Mouse (Mus musculus) neural tube, embryonic 12.5 days (tissue): ENCODE measurements around the gene Arpc1b. TPM values are rescaled to one million over a fixed set of nuclear protein-coding genes. Genes with fewer than 3 reads are reported as not detected.
"Not testable (repeated sequence)": the region's sequence is repeated elsewhere in the genome, so short reads cannot be mapped to it uniquely, and the experiment has no call there.

Experiments
- ATAC-seq: fragments of 200-750 bp; cut with Nextera tagmentation; 2 replicates; pipeline ENCODE4 v1.8.0; 2017; ENCODE audit warnings: low read depth, mild to moderate bottlenecking, moderate TSS enrichment, moderate library complexity; ENCODE audit not compliant: low FRiP score
- H3K27ac ChIP-seq: fragments of 300-500 bp; sonication (generic); 2 replicates; pipeline ENCODE4 v1.5.1; 2016
- H3K27me3 ChIP-seq: fragments of 300-500 bp; sonication (generic); replicated peaks from 2 replicates; pipeline ENCODE4 v1.6.1; 2016; ENCODE audit warnings: mild to moderate bottlenecking
- H3K36me3 ChIP-seq: fragments of 300-500 bp; sonication (generic); 2 replicates; pipeline ENCODE4 v1.6.1; 2016; ENCODE audit warnings: mild to moderate bottlenecking
- H3K4me1 ChIP-seq: fragments of 300-500 bp; sonication (generic); 2 replicates; pipeline ENCODE4 v1.6.1; 2016
- H3K4me2 ChIP-seq: fragments of 300-500 bp; sonication (generic); replicated peaks from 2 replicates; pipeline ENCODE4 v1.6.1; 2016; ENCODE audit warnings: mild to moderate bottlenecking
- H3K4me3 ChIP-seq: fragments of 300-500 bp; sonication (generic); 2 replicates; pipeline ENCODE4 v1.5.1; 2016
- H3K9ac ChIP-seq: fragments of 300-500 bp; sonication (generic); 2 replicates; pipeline ENCODE4 v1.6.1; 2016; ENCODE audit warnings: mild to moderate bottlenecking
- H3K9me3 ChIP-seq: fragments of 300-500 bp; sonication (generic); 2 replicates; pipeline ENCODE4 v1.6.1; 2016; ENCODE audit warnings: mild to moderate bottlenecking
- WGBS: fragments of 180-500 bp; shearing (Covaris S2); methylation state at CpG from one replicate; pipeline ENCODE4 v1.1.7; 2016; 5-methylcytosine and 5-hydroxymethylcytosine counted together
- polyA plus RNA-seq: library from polyadenylated mRNA; unstranded; fragments of >200 nt; fragmentation: Nextera tagmentation; extraction: Ambion mirVana; gene quantifications from 2 replicates; pipeline ENCODE4 v1.2.1, GENCODE M21; 2016

Gene Arpc1b
- polyA plus RNA-seq, 1 experiment from 2014 or later, result 101 TPM

GRCm38 (mm10) chr5:145096195-145096594, 17.8 kb upstream of the Arpc1b start:
- Histone ChIP-seq H3K4me2 (no peak overlapping the region), H3K9me3 (no peaks in the 10 kb centered on the region), H3K9ac (no peak overlapping the region), H3K36me3 (peaks cover 89% of the 10 kb centered on the region), H3K4me3 (no peak overlapping the region), H3K4me1 (no peaks in the 10 kb centered on the region), H3K27me3 (no peaks in the 10 kb centered on the region), H3K27ac (no peak overlapping the region)
- ATAC-seq, result no peak
- 88% methylated on average over 4 of the region's 4 CpGs for WGBS

DNA sequence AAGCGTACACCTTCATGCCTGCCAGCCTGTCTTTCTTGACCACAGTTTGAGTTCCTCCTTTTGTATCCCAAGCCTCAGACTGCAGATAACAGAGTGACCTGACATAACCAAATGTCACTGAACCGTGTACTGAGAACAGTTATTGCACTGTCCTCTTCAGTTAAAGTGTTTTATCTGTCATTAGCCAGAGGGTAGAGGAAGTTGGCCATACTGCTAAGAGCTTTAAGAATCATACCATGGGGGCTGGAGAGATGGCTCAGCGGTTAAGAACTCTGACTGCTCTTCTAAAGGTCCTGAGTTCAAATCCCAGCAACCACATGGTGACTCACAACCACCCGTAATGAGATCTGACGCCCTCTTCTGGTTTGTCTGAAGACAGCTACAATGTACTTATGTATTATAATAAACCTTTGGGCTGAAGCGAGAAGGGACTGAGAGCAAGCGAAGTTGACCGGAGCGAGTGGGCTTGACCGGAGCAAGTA, 15.6 kb upstream of the Arpc1b start:
- no peak overlapping the region for H3K9ac ChIP-seq
- no peak overlapping the region for H3K27ac ChIP-seq
- ATAC-seq, result no peak
- H3K4me3 ChIP-seq, result no peak overlapping the region
- no peak overlapping the region for H3K4me2 ChIP-seq
- peaks cover 92% of the 10 kb centered on the region for H3K36me3 ChIP-seq
- 92% methylated on average over 10 of the region's 10 CpGs for WGBS
- H3K4me1 ChIP-seq, result no peaks in the 10 kb centered on the region
- no peaks in the 10 kb centered on the region for H3K27me3 ChIP-seq
- no peaks in the 10 kb centered on the region for H3K9me3 ChIP-seq

- Histone ChIP-seq H3K4me1 (no peaks in the 10 kb centered on the region), H3K9ac (no peak overlapping the region), H3K27me3 (no peaks in the 10 kb centered on the region), H3K9me3 (no peaks in the 10 kb centered on the region), H3K4me2 (no peak overlapping the region), H3K4me3 (no peak overlapping the region), H3K36me3 (peaks cover 94% of the 10 kb centered on the region), H3K27ac (no peak overlapping the region)
- ATAC-seq, result no peak
- 95% methylated on average over 9 of the region's 9 CpGs for WGBS
Observed at GRCm38 (mm10) chr5:145100960-145101359, 13.1 kb upstream of the Arpc1b start.

- ATAC-seq, H3K9me3 ChIP-seq, H3K27ac ChIP-seq, H3K4me2 ChIP-seq, H3K4me1 ChIP-seq, H3K9ac ChIP-seq, H3K4me3 ChIP-seq, H3K27me3 ChIP-seq: not testable (repeated sequence)
- WGBS, result 98% methylated on average over 11 of the region's 11 CpGs
- peaks cover 94% of the 10 kb centered on the region for H3K36me3 ChIP-seq
Observed at GRCm38 (mm10) chr5:145101451-145101850, 12.6 kb upstream of the Arpc1b start.

DNA sequence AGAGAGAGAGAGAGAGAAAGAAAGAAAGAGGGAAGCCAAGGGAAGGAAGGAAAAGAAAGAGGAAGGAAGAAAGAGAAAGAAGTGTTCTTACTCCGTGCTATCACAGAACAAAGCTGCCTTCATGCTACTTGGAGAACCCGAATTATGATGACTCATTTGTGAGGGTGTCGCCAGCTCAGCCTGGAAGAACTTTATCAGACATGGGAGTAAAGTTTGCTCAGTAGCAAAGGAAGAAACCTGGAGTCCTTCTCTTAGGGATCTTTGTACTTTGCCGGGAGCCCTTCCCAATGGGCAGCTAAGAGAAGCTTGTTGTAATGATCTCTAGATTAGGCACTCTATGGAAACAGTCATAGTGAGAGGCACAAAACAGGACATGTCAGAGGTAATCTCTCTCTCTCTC, 11.3 kb upstream of the Arpc1b start:
- no peaks in the 10 kb centered on the region for H3K27me3 ChIP-seq
- H3K4me2 ChIP-seq, result no peak overlapping the region
- no peak overlapping the region for H3K27ac ChIP-seq
- ATAC-seq, result no peak
- no peaks in the 10 kb centered on the region for H3K4me1 ChIP-seq
- WGBS, result 90% methylated on average over 4 of the region's 4 CpGs
- peaks cover 94% of the 10 kb centered on the region for H3K36me3 ChIP-seq
- H3K9ac ChIP-seq, result no peak overlapping the region
- no peak overlapping the region for H3K4me3 ChIP-seq
- no peaks in the 10 kb centered on the region for H3K9me3 ChIP-seq

DNA sequence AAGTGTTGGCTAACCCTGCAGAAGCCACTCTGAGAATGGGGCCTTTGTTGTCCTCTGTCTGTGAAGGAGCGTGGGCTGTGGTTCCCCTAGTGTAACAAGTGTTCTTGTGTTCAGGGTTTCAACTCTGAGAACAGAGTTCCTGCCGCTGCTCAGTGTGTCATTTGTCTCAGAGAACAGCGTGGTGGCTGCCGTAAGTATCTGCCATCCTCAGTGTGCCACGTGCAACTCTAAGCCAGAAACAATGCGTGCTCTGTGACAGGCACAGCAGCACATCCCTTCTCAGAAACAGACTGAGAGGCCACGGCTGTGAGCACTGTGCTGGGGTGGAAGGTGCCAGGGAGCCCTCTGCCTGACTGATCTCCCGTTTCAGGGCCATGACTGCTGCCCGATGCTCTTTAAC, 9.7 kb upstream of the Arpc1b start:
- peaks cover 98% of the 10 kb centered on the region for H3K36me3 ChIP-seq
- no peaks in the 10 kb centered on the region for H3K9me3 ChIP-seq
- no peak overlapping the region for H3K27ac ChIP-seq
- WGBS, result 84% methylated on average over 9 of the region's 9 CpGs
- no peak overlapping the region for H3K4me2 ChIP-seq
- ATAC-seq, result no peak
- H3K9ac ChIP-seq, result no peak overlapping the region
- H3K27me3 ChIP-seq, result no peaks in the 10 kb centered on the region
- no peaks in the 10 kb centered on the region for H3K4me1 ChIP-seq
- no peak overlapping the region for H3K4me3 ChIP-seq

DNA sequence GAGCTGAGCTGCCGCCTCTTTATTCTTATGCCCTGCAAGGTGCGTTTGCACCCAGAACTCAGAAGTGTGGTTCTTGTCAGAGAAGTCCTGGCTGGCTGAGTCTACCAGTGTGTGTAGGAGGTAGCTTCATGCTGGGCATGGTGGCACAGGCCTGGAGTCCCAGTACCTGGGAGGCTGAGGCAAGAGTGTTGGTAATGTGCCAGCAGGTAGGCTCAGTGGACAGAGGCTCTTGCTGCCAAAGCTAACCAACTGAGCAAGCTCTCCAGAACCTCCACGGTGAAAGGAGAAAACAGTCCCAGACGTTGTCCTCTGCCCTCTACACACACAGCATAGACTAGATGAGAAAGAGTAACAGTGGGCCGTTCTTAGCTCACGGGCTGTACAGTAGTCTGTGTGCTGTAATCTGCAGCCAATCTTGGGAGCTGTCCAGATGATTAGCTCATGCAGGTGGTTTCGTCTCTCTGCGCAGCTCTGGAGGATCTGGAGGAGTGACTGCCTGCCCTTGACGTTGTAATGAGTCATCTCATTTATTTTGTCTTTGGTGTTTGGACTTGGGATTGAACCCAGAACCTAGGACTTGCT, 8.2 kb upstream of the Arpc1b start:
- Histone ChIP-seq H3K36me3 (peaks cover 98% of the 10 kb centered on the region), H3K4me2 (no peak overlapping the region), H3K27me3 (no peaks in the 10 kb centered on the region), H3K9me3 (no peaks in the 10 kb centered on the region), H3K27ac (no peak overlapping the region), H3K9ac (no peak overlapping the region), H3K4me3 (no peak overlapping the region), H3K4me1 (no peaks in the 10 kb centered on the region)
- no peak for ATAC-seq
- 95% methylated on average over 9 of the region's 9 CpGs for WGBS

GRCm38 (mm10) chr5:145110401-145110800, 3.6 kb upstream of the Arpc1b start:
- peaks cover 58% of the 10 kb centered on the region for H3K36me3 ChIP-seq
- WGBS, result 84% methylated on average over 6 of the region's 6 CpGs

DNA sequence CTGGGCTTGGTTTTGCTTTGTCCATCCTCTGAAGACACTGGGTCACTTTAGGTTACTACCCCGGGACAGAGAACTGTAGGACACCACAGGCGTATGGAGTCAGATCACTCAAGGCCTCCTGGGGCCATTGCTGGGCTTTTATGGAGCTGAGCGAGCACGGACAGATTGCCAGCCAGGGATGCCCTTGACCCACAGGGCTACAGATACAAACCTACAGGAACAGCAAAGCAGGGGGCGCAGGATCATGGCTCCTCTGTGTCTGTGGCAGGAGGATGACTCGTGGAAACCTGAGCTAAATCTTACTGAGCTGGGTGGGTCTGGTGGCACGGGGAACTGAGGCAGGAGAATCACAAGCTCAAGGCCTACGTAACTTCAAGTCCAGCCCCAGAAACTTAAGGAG, 1.4 kb upstream of the Arpc1b start:
- H3K27me3 ChIP-seq, result peaks cover 20% of the 10 kb centered on the region
- H3K9me3 ChIP-seq, result no peaks in the 10 kb centered on the region
- peaks cover 36% of the 10 kb centered on the region for H3K36me3 ChIP-seq
- no peak for ATAC-seq
- no peak overlapping the region for H3K4me3 ChIP-seq
- peaks cover 9% of the 10 kb centered on the region; the same call in 1 of the 2 replicates for H3K4me1 ChIP-seq
- H3K9ac ChIP-seq, result no peak overlapping the region
- no peak overlapping the region for H3K27ac ChIP-seq
- H3K4me2 ChIP-seq, result no peak overlapping the region
- WGBS, result 78% methylated on average over 8 of the region's 8 CpGs

More at GRCm38 (mm10) chr5:145110401-145110800, 3.6 kb upstream of the Arpc1b start:
- ATAC-seq, result no peak
- Histone ChIP-seq H3K9me3 (no peaks in the 10 kb centered on the region), H3K27ac (no peak overlapping the region), H3K4me3 (no peak overlapping the region), H3K9ac (no peak overlapping the region), H3K4me2 (no peak overlapping the region), H3K4me1 (peaks cover 9% of the 10 kb centered on the region; the same call in 1 of the 2 replicates), H3K27me3 (peaks cover 20% of the 10 kb centered on the region)

DNA sequence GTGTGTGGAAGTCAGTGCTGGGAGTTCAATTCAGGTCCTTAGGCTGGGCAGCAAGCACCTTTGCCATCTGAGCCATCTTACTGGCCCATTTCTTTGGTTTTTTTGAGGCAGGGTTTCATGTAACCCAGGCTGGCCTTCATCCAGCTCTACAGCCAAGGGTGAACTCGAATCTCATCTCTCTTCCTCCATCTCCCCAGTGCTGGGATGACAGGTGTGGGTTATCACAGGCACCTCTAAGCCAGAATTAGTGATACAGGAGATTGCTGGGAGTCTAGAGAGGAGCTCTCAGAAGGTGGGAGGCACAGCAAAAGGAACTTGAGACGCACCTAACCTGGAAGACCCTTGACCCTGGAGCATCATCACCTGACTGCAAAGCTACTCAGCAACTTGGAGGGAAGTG, 599 bp upstream of the Arpc1b start:
- Histone ChIP-seq H3K4me3 (0 out of 2 replicates have a peak overlapping the region, but pooled peaks have one; percentile 47), H3K4me1 (peaks cover 9% of the 10 kb centered on the region; the same call in 1 of the 2 replicates)

GRCm38 (mm10) chr5:145114606-145115473, 825 bp downstream of the Arpc1b start:
- H3K4me1 ChIP-seq, result peaks cover 9% of the 10 kb centered on the region; the same call in 1 of the 2 replicates
- peak; percentile 18; the same call in 1 of the 2 replicates for ATAC-seq
- peaks cover 20% of the 10 kb centered on the region for H3K27me3 ChIP-seq
- WGBS, result 21% methylated on average over 36 of the region's 40 CpGs
- H3K4me3 ChIP-seq, result peak overlapping the region; percentile 47
- no peak overlapping the region for H3K27ac ChIP-seq
- H3K9ac ChIP-seq, result peak overlapping the region; percentile 55
- H3K9me3 ChIP-seq, result no peaks in the 10 kb centered on the region
- H3K4me2 ChIP-seq, result peak overlapping the region; percentile 72
- peaks cover 15% of the 10 kb centered on the region for H3K36me3 ChIP-seq

More for the DNA sequence above, 599 bp upstream of the Arpc1b start:
- H3K27ac ChIP-seq, result no peak overlapping the region
- no peak for ATAC-seq
- H3K9me3 ChIP-seq, result no peaks in the 10 kb centered on the region
- H3K9ac ChIP-seq, result 0 out of 2 replicates have a peak overlapping the region, but pooled peaks have one; percentile 55
- peak overlapping the region; percentile 72 for H3K4me2 ChIP-seq
- 42% methylated on average over 2 of the region's 2 CpGs for WGBS
- peaks cover 28% of the 10 kb centered on the region for H3K36me3 ChIP-seq
- H3K27me3 ChIP-seq, result peaks cover 20% of the 10 kb centered on the region

DNA sequence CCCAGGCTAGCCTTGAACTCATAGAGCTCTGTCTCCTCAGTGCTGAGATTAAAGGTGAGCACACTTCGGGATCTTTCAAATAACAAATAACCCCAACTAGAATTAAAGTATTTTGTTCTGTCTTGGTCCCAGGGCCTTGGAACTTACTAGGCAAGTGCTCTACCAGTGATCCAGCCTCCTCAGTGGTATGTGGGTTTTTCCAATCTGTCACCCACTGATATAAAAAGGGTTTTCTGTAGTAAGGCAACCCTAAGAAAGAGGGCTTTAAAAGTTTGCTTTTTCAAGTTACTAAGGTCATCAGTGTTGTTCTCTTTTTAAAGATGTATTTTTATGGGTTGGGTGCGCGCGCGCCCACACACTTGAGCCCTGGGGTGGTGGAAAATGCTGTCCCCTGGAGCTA, 1.7 kb downstream of the Arpc1b start:
- Histone ChIP-seq H3K4me3 (no peak overlapping the region), H3K9me3 (no peaks in the 10 kb centered on the region), H3K4me2 (no peak overlapping the region), H3K36me3 (peaks cover 6% of the 10 kb centered on the region), H3K9ac (no peak overlapping the region), H3K27ac (no peak overlapping the region), H3K4me1 (peaks cover 9% of the 10 kb centered on the region; the same call in 1 of the 2 replicates), H3K27me3 (peaks cover 20% of the 10 kb centered on the region)
- no peak for ATAC-seq
- 91% methylated on average over 5 of the region's 5 CpGs for WGBS
